Mouse (Mus musculus) v-Abl transformed pro-B cells (cell line): ENCODE data around the gene Zfp563.

ENCODE experiments used
- in situ Hi-C, 2 experiments: fragments of 400-800 bp; cut with MboI; formaldehyde crosslinking; loops; one replicate each; pipeline ENCODE4 v1.15.1; 2025; ENCODE audit not compliant: unreplicated experiment in 2 of 2

Gene Zfp563

GRCm38 (mm10) chr17:33089220-33089949 lies at the start of gene Zfp563:
TSS of gene Zfp563 (plus strand) at chr17:33089310.
- in situ Hi-C loops: no loop called here

DNA sequence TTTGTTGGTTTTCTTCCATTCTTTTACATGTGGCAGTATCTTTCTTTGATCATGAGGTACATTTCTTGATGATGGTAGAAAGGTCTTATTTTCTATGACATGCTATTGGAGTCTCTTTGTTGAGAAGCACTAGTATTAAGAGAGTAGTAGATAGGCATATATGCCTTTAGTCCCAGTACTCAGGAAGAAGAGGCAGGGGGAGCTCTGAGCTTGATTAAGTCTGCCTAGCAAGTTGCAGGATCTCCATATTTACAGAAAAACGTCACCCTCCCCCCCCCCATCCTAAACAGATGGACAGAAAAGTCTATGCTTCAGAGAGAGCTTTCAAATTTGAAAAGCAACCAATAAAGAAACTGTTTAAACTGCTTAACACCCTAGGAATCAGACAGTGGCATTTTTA lies 30.3 kb upstream of the Zfp563 start:
- in situ Hi-C loops: loop anchor here in 1 of 2 experiments (25.0 kb wide), 1 partner anchor 429 kb away; no protein-coding TSS in a partner anchor

DNA sequence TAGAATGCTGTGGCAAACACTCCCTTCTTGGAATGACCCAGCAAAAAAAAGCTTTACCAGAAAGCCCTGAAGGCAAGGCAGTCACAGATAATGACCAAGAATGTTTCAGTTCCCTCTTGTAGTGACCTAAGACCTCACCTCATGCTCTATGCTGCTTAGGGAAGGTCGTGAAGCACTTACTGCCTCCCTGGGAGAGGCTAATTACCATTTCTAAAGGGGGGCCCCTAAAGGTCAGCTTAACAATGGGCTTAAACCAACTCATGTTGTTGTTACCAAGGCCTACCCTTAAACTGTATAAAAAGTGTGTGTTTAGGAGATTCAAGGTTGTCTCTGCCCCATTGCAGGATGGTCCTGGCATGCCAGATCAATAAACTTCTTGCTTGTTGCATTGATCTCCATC lies 26.1 kb upstream of the Zfp563 start:
- in situ Hi-C loops: loop anchor here in 1 of 2 experiments (25.0 kb wide), 1 partner anchor 424 kb away; no protein-coding TSS in a partner anchor

DNA sequence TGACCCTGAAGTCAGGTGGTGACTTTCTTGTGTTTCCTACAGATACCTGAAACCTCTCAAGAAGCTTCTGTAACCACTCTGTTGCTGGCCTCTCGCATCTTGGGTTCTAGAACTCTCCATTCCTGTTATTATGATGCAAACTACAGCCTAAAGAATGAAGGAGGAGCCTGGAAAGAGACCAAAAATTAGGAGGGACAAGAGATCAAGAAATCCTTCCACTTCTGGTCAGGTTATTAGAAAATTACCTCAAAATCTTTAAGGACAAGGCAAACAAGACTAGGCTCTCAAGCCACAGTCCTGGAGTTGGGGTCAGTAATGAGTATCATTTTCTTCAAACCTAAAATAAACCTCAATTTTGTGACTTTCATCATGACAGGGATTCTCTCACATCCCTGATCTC lies 21.2 kb upstream of the Zfp563 start, which contains the start of gene 4921501E09Rik:
4921501E09Rik (minus strand) TSS at position 101 of the 400 bp plus-strand sequence.
- in situ Hi-C loops: loop anchor here in 1 of 2 experiments (25.0 kb wide), 1 partner anchor 419 kb away; no protein-coding TSS in a partner anchor

DNA sequence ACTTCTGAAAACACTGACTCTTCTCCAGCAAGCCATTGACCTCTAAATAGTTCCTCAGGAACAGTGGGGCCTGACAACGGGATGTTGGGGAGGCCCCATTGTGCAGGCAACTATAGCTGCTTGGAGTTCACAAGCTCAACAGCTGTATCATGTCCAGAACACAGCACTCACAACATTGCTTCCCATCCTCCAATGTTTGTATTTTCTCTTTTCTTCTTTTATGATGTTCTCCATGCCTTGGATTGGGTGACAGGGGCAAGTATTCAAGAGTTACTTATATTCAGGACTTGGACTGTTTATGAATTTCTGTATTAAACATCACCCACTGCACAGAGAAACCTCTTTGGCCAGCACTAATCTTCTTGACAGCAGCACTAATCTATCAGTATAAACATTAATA lies 2.5 kb downstream of the Zfp563 start:
- in situ Hi-C loops: no loop called here

DNA sequence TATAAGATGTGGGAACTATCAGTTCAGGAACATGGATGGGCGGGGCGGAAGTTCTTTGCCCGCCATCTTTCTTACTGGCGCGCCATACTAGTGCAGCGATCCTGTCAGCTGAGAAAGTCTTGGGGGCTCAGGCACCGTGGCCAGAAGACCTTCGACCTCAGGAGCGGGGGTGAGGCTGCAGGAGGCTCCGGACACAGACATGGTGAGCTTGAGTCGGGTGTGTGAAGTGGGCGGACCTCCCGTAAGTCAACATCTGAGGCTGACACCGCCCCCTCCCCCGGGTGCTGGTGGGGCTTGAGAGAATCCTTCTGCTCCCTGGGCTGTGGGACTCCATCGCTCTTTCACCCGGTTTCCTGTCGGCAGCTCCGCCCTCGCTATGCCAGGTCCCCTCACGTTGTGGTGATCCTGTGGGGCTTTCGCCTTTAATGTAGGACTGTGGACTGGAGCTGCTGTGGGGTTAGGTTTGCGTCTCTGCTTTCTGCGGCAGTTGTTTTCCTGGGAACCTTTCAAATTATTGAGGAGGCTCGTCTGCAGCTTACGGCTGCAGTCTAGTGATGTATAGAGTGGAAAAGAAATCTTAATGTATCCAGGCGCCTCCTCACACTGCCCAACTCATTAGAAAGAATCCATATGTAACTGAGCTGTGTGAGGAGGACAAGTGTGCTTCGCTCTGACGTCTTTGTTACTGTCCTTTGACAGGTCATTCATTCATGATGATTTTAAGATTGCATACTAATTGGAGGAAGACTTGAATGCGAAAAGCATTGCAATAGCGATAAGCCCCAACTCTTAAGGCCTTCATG lies 3.5 kb downstream of the Zfp563 start:
- in situ Hi-C loops: no loop called here

DNA sequence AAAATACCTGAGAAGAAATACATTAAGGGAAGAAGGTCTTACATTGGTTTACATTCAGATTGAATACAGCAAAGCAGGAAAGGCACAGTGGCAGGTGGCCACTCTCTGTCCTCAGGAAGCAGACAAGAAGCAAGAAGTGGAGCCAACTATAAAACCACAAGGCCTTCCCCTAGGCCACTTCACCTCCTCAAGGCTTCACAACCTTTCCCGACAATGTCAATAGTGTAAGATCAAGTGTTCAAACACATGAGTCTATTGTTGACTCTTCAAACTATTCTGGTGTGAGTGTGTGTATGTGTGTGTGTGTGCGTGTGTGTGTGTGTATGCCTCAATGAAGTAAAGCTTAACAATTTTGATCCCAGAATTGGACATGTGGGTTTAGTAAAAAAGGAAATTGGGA lies 8.3 kb downstream of the Zfp563 start:
- in situ Hi-C loops: no loop called here

GRCm38 (mm10) chr17:33124546-33124945 lies 35.4 kb downstream of the Zfp563 start:
- in situ Hi-C loops: no loop called here

DNA sequence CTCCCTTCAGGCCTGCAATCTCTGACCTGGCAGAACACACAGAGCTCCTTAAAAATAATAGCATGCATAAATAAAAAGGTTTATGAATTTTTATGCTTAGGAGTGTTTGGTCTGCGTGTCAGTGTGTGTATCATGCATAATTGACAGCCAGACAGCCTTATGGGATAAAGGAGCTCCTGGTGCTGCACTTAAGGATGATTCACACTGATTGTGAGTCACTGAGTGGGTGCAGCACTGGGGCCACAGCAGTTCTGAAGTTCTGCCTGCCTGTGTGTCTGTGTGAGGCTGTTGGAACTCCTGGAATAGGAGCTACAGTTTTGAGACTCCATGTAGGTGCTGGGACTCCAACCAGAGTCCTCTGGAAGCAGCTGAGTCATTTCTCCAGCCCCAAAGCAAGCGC lies 37.1 kb downstream of the Zfp563 start:
- in situ Hi-C loops: no loop called here

- in situ Hi-C loops: no loop called here
Measured at GRCm38 (mm10) chr17:33139261-33139820, 50.2 kb downstream of the Zfp563 start, which contains the start of gene Morc2b. TSS of gene Morc2b (minus strand) at chr17:33139683.
